Mouse (Mus musculus) olfactory bulb, adult 2 months (tissue): ENCODE results near the gene BC080695.
"Not testable (repeated sequence)": the region's sequence is repeated elsewhere in the genome, so short reads cannot be mapped to it uniquely, and the experiment has no call there.

Experiments used
- CTCF ChIP-seq: fragments of 200-500 bp; IDR thresholded peaks from 2 replicates; pipeline ENCODE4 v1.5.1; 2012; ENCODE audit warnings: low read depth, mild to moderate bottlenecking, low read length, moderate library complexity; ENCODE audit not compliant: insufficient read depth
- POLR2A ChIP-seq: fragments of 200-500 bp; IDR thresholded peaks from 2 replicates; pipeline ENCODE4 v1.6.1; 2012; ENCODE audit warnings: mild to moderate bottlenecking, low read depth, low read length, moderate library complexity; ENCODE audit not compliant: insufficient read depth

- not testable (repeated sequence) for TF ChIP-seq CTCF, POLR2A
Observed at GRCm38 (mm10) chr4:143551400-143551799, at the start of gene BC080695, which contains the start of gene Gm13057.
